ENCODE assay signal across 24 mouse cellular contexts in genomic region chr10:67777721-67778120, GRCm38 (mm10).
A peak's percentile ranks its signal among the peaks of the same experiment; 100 is the strongest.
DNase-seq lines count a peak whose midpoint lies in the region; TF ChIP-seq lines count a peak whose summit lies in the region.
"Had no signal": no experiment of that assay in that cellular context is flagged by ENCODE, and none has a peak within 500 bp of the region (broad histone marks: within the 10 kb centered on the region; RNA-seq: fewer than 3 reads in every experiment).

No protein-coding gene starts in this region.

- TF ChIP-seq CTCF in heart, adult 2 months (IDR thresholded peaks at IDR 0.05) = no peak
- TF ChIP-seq CTCF in kidney, adult 2 months (conservative IDR thresholded peaks at IDR 0.05; ENCODE audit: insufficient read depth, insufficient read length, low read depth, low read length) = no peak
- TF ChIP-seq CTCF in liver, adult 2 months (IDR thresholded peaks at IDR 0.05; ENCODE audit: low read depth, low read length) = no peak

- TF ChIP-seq POLR2A in heart, adult 2 months (IDR thresholded peaks at IDR 0.05; ENCODE audit: insufficient read depth, low read depth, low read length) = no peak
- TF ChIP-seq POLR2A in kidney, adult 2 months (IDR thresholded peaks at IDR 0.05; ENCODE audit: low read depth, low read length) = no peak
- no peak for TF ChIP-seq POLR2A in liver, adult 2 months (IDR thresholded peaks at IDR 0.05; ENCODE audit: extremely low read depth, insufficient read depth, low read length)

- DNase-seq in heart, adult 2 months = no peak
- no peak for DNase-seq in heart, adult 8-10 months (ENCODE audit: low spot score)
- DNase-seq in kidney, adult 2 months = peak; percentile 31
- DNase-seq in kidney, adult 11 months = no peak
- no peak for DNase-seq in liver, adult 2 months (ENCODE audit: extremely low read depth, low read depth, low spot score)
- DNase-seq in liver = no peak
- no peak for DNase-seq in layer of hippocampus, postnatal 14 days (ENCODE audit: low spot score in 2 of 2)
- DNase-seq: adrenal gland, postnatal 10 days; cerebellum, adult 11 months; cerebellum, adult 9-10 months; embryo, embryonic 11 days; gastrocnemius, postnatal 25 days; lung, postnatal 36 days; right cerebral cortex, postnatal 25 days; thymus, adult 18-20 months; thymus, postnatal 25 days had no signal

- H3K9ac ChIP-seq in heart, adult 2 months (ENCODE audit: low read depth, low read length) = no peak overlapping the region
- no peak overlapping the region for H3K9ac ChIP-seq in liver, adult 2 months (ENCODE audit: low read depth, low read length)
- H3K9ac ChIP-seq: embryonic facial prominence, embryonic 12.5 days; hindbrain, embryonic 12.5 days; intestine, embryonic 15.5 days; lung, embryonic 15.5 days; stomach, embryonic 15.5 days had no signal

- H3K27me3 ChIP-seq in heart, adult 2 months (ENCODE audit: control insufficient read depth, insufficient read depth, low read length) = no peaks in the 10 kb centered on the region
- H3K27me3 ChIP-seq in kidney, adult 2 months (replicated peaks; ENCODE audit: control insufficient read depth, insufficient read depth, low read length) = no peaks in the 10 kb centered on the region
- H3K27me3 ChIP-seq in liver, adult 2 months (ENCODE audit: control insufficient read depth, insufficient read depth, low read length) = no peaks in the 10 kb centered on the region
- H3K27me3 ChIP-seq: embryonic facial prominence, embryonic 12.5 days; hindbrain, embryonic 12.5 days; intestine, embryonic 15.5 days; lung, embryonic 15.5 days; Patski; stomach, embryonic 15.5 days had no signal

- peak overlapping the region; percentile 67 for H3K27ac ChIP-seq in heart, adult 2 months
- H3K27ac ChIP-seq in kidney, adult 2 months (ENCODE audit: insufficient read depth, low read depth, low read length) = peak overlapping the region; percentile 79
- 0 out of 2 replicates have a peak overlapping the region, but pooled peaks have one; percentile 35 for H3K27ac ChIP-seq in liver, adult 2 months (replicated peaks; ENCODE audit: insufficient read depth, low read depth, low read length)
- H3K27ac ChIP-seq: embryonic facial prominence, embryonic 12.5 days; hindbrain, embryonic 12.5 days; hindbrain, postnatal 0 days; intestine, embryonic 15.5 days; lung, embryonic 15.5 days; stomach, embryonic 15.5 days had no signal

- TF ChIP-seq EP300 in heart, adult 2 months (IDR thresholded peaks at IDR 0.05; ENCODE audit: insufficient read depth, low read depth, low read length) = no peak

- no peaks in the 10 kb centered on the region for H3K36me3 ChIP-seq in heart, adult 2 months (ENCODE audit: control insufficient read depth, insufficient read depth, low read length)
- no peaks in the 10 kb centered on the region for H3K36me3 ChIP-seq in kidney, adult 2 months (ENCODE audit: control insufficient read depth, insufficient read depth, low read length)
- H3K36me3 ChIP-seq in liver, adult 2 months (ENCODE audit: control insufficient read depth, insufficient read depth, low read length) = no peaks in the 10 kb centered on the region
- H3K36me3 ChIP-seq: embryonic facial prominence, embryonic 12.5 days; G1E; hindbrain, embryonic 12.5 days; intestine, embryonic 15.5 days; lung, embryonic 15.5 days; stomach, embryonic 15.5 days had no signal

- no peaks in the 10 kb centered on the region for H3K4me1 ChIP-seq in heart, adult 2 months (ENCODE audit: control insufficient read depth, insufficient read depth, low read length)
- H3K4me1 ChIP-seq in kidney, adult 2 months (ENCODE audit: control insufficient read depth, insufficient read depth, low read length) = no peaks in the 10 kb centered on the region
- H3K4me1 ChIP-seq in liver, adult 2 months (ENCODE audit: control insufficient read depth, insufficient read depth, low read length) = no peaks in the 10 kb centered on the region
- H3K4me1 ChIP-seq: embryonic facial prominence, embryonic 12.5 days; hindbrain, embryonic 12.5 days; intestine, embryonic 15.5 days; lung, embryonic 15.5 days; stomach, embryonic 15.5 days had no signal

- no peaks in the 10 kb centered on the region for H3K79me2 ChIP-seq in heart, adult 2 months (replicated peaks; ENCODE audit: control insufficient read depth, insufficient read depth, low read length)
- no peaks in the 10 kb centered on the region for H3K79me2 ChIP-seq in liver, adult 2 months (ENCODE audit: control insufficient read depth, insufficient read depth, low read length)

- 68% methylated on average over 7 of the region's 7 CpGs for WGBS in heart, adult 2 months
- 75% methylated on average over 7 of the region's 7 CpGs for WGBS in kidney, adult 2 months
- WGBS in liver, adult 2 months = 79% methylated on average over 7 of the region's 7 CpGs

- H3K4me3 ChIP-seq in heart, adult 2 months = no peak overlapping the region
- no peak overlapping the region for H3K4me3 ChIP-seq in kidney, adult 2 months (ENCODE audit: insufficient read depth, low read depth, low read length)
- H3K4me3 ChIP-seq in liver, adult 2 months (ENCODE audit: insufficient read depth, low read depth, low read length) = no peak overlapping the region
- H3K4me3 ChIP-seq: embryonic facial prominence, embryonic 12.5 days; hindbrain, embryonic 12.5 days; intestine, embryonic 15.5 days; lung, embryonic 15.5 days; stomach, embryonic 15.5 days had no signal

- intact Hi-C loops in heart, adult 2 months (cut with DNase I) = no loop called here
